ENCODE assay signal across 24 mouse cellular contexts in genomic region chr1:59229187-59229586, GRCm38 (mm10). TPM values are rescaled to one million over a fixed set of nuclear protein-coding genes. Genes with fewer than 3 reads are reported as not detected.
DNase-seq lines count a peak whose midpoint lies in the region; ATAC-seq and TF ChIP-seq lines count a peak whose summit lies in the region.
"Had no signal": no experiment of that assay in that cellular context is flagged by ENCODE, and none has a peak within 500 bp of the region (broad histone marks: within the 10 kb centered on the region; RNA-seq: fewer than 3 reads in every experiment).

No protein-coding gene starts in this region.

- DNase-seq in heart, embryonic 10.5 days (ENCODE audit: low spot score) = peak; percentile 33
- no peak for DNase-seq in heart, postnatal 4 days
- DNase-seq in cerebellum, adult 2 months = peak; percentile 72 to 87
- peak; percentile 57 to 70 for DNase-seq in cerebellum, postnatal 10 days
- DNase-seq in kidney, postnatal 4 days = no peak
- DNase-seq in B cell, adult 2 months = no peak
- DNase-seq in forebrain, embryonic 10.5 days (ENCODE audit: extremely low spot score, low spot score) = no peak
- DNase-seq: adrenal gland, adult 2 months; adrenal gland, postnatal 25 days; gastrocnemius, postnatal 36 days; heart, adult 18-20 months; heart, postnatal 14 days; kidney, adult 8-10 months had no signal

- TF ChIP-seq POLR2A in cerebellum, adult 2 months (IDR thresholded peaks at IDR 0.05; ENCODE audit: borderline replicate concordance, insufficient read depth, low read length) = 0 out of 2 replicates have a peak, but pooled peaks have one; percentile 41

- TF ChIP-seq CTCF in cerebellum, adult 2 months (IDR thresholded peaks at IDR 0.05; ENCODE audit: borderline replicate concordance, insufficient read depth, low read depth, low read length) = no peak

- 61% methylated on average over 4 of the region's 4 CpGs for WGBS in heart, embryonic 10.5 days
- WGBS in cerebellum, adult 2 months = 4% methylated on average over 4 of the region's 4 CpGs
- 47% methylated on average over 4 of the region's 4 CpGs for WGBS in forebrain, embryonic 10.5 days

- ATAC-seq in granulocyte monocyte progenitor cell, adult 5-6 weeks (replicated peaks; ENCODE audit: poor library complexity, severe bottlenecking) = no peak
- ATAC-seq: activated CD4-positive, CD25-positive, alpha-beta regulatory T cell, adult 4 months; forebrain, embryonic 14.5 days; intestine, embryonic 16.5 days; Patski had no signal

- H3K4me1 ChIP-seq in heart, embryonic 10.5 days = no peaks in the 10 kb centered on the region
- peaks cover 28% of the 10 kb centered on the region for H3K4me1 ChIP-seq in cerebellum, adult 2 months (ENCODE audit: control insufficient read depth, insufficient read depth, low read length)
- H3K4me1 ChIP-seq in forebrain, embryonic 10.5 days = peaks cover 7% of the 10 kb centered on the region; the same call in 1 of the 2 replicates
- H3K4me1 ChIP-seq: embryonic facial prominence, embryonic 13.5 days; heart, embryonic 15.5 days; hindbrain, embryonic 10.5 days; hindbrain, embryonic 15.5 days had no signal

- no peak overlapping the region for H3K4me3 ChIP-seq in heart, embryonic 10.5 days
- H3K4me3 ChIP-seq in cerebellum, adult 2 months (replicated peaks; ENCODE audit: insufficient read depth, low read depth, low read length) = no peak overlapping the region
- H3K4me3 ChIP-seq in forebrain, embryonic 10.5 days = no peak overlapping the region
- H3K4me3 ChIP-seq: embryonic facial prominence, embryonic 13.5 days; heart, embryonic 15.5 days; hindbrain, embryonic 10.5 days; hindbrain, embryonic 15.5 days had no signal

- 0 out of 2 replicates have a peak, but pooled peaks cover 6% of the 10 kb centered on the region for H3K36me3 ChIP-seq in heart, embryonic 10.5 days
- H3K36me3 ChIP-seq in forebrain, embryonic 10.5 days (replicated peaks) = peaks cover 7% of the 10 kb centered on the region
- H3K36me3 ChIP-seq: embryonic facial prominence, embryonic 13.5 days; heart, embryonic 15.5 days had no signal

- H3K27me3 ChIP-seq in heart, embryonic 10.5 days (ENCODE audit: insufficient read depth, poor library complexity, severe bottlenecking) = no peaks in the 10 kb centered on the region
- H3K27me3 ChIP-seq in cerebellum, adult 2 months (ENCODE audit: control insufficient read depth, insufficient read depth, low read length) = no peaks in the 10 kb centered on the region
- no peaks in the 10 kb centered on the region for H3K27me3 ChIP-seq in forebrain, embryonic 10.5 days (ENCODE audit: poor library complexity, severe bottlenecking)
- H3K27me3 ChIP-seq: CH12.LX; embryonic facial prominence, embryonic 13.5 days; heart, embryonic 15.5 days; hindbrain, embryonic 15.5 days; Patski had no signal

- no peak overlapping the region for H3K27ac ChIP-seq in heart, embryonic 10.5 days
- H3K27ac ChIP-seq in cerebellum, adult 2 months (ENCODE audit: insufficient read depth, low read length) = peak overlapping the region; percentile 76; the same call in 1 of the 2 replicates
- H3K27ac ChIP-seq in forebrain, embryonic 10.5 days = no peak overlapping the region
- H3K27ac ChIP-seq: embryonic facial prominence, embryonic 13.5 days; heart, embryonic 15.5 days; hindbrain, embryonic 10.5 days; hindbrain, embryonic 15.5 days; kidney, postnatal 0 days had no signal

- no peaks in the 10 kb centered on the region for H3K9me3 ChIP-seq in heart, embryonic 10.5 days
- H3K9me3 ChIP-seq in forebrain, embryonic 10.5 days = no peaks in the 10 kb centered on the region
- H3K9me3 ChIP-seq: embryonic facial prominence, embryonic 13.5 days; heart, embryonic 15.5 days; hindbrain, embryonic 10.5 days; hindbrain, embryonic 15.5 days had no signal

RNA-seq across cellular contexts. Expression of gene Als2, which starts 7.8 kb away (rescaled TPM):
- polyA plus RNA-seq in heart, embryonic 10.5 days (2016; fragmentation: Nextera tagmentation; extraction: Ambion mirVana) = 12.2 and 14.0 TPM in 2 replicates
- total RNA-seq in heart, postnatal 4 days (2021) = 10 to 100 TPM; 12.8 to 13.5 TPM
- 74.1 and 84.0 TPM in 2 replicates for polyA plus RNA-seq in cerebellum, adult 2 months (2012; rRNA removed)
- 16.3 and 17.4 TPM in 2 replicates for polyA plus RNA-seq in forebrain, embryonic 10.5 days (2016; fragmentation: Nextera tagmentation; extraction: Ambion mirVana)
- 7.3 and 9.8 TPM in 2 replicates for total RNA-seq in granulocyte monocyte progenitor cell, adult 5-6 weeks (2014; fragmentation: Nextera tagmentation)
- total RNA-seq in granulocyte monocyte progenitor cell, adult 5-6 weeks (2017) = 9.3 and 10.0 TPM in 2 replicates

RNA-seq across cellular contexts. Expression of gene Cdk15, which starts 27.5 kb away (rescaled TPM):
- 0.20 TPM in 1 of 2 replicates, not detected in the other for polyA plus RNA-seq in heart, embryonic 10.5 days (2016; fragmentation: Nextera tagmentation; extraction: Ambion mirVana)
- total RNA-seq in heart, postnatal 4 days (2021) = not detected
- 0.48 and 0.49 TPM in 2 replicates for polyA plus RNA-seq in cerebellum, adult 2 months (2012; rRNA removed)
- 0.29 and 0.73 TPM in 2 replicates for polyA plus RNA-seq in forebrain, embryonic 10.5 days (2016; fragmentation: Nextera tagmentation; extraction: Ambion mirVana)
- not detected in 2 replicates for total RNA-seq in granulocyte monocyte progenitor cell, adult 5-6 weeks (2014; fragmentation: Nextera tagmentation)
- not detected in 2 replicates for total RNA-seq in granulocyte monocyte progenitor cell, adult 5-6 weeks (2017)
- total RNA-seq: adrenal gland, adult 2 months; gastrocnemius, postnatal 36 days; heart, adult 18-20 months had no signal
- polyA plus RNA-seq: activated CD4-positive, CD25-positive, alpha-beta regulatory T cell, adult 4 months; adrenal gland, adult 2 months had no signal

Comparison
In these comparisons a context has a peak if more than half of its experiments do, and no peak if none do; other contexts are left out.
1. DNase-seq: peak in heart, embryonic 10.5 days (single experiment), cerebellum, adult 2 months (2 of 2) and cerebellum, postnatal 10 days (2 of 2); none in heart, postnatal 4 days (single experiment), kidney, postnatal 4 days (0 of 2), B cell, adult 2 months (0 of 2) and forebrain, embryonic 10.5 days (single experiment).